ENCODE assay signal across 7 mouse cellular contexts in the genomic region with DNA sequence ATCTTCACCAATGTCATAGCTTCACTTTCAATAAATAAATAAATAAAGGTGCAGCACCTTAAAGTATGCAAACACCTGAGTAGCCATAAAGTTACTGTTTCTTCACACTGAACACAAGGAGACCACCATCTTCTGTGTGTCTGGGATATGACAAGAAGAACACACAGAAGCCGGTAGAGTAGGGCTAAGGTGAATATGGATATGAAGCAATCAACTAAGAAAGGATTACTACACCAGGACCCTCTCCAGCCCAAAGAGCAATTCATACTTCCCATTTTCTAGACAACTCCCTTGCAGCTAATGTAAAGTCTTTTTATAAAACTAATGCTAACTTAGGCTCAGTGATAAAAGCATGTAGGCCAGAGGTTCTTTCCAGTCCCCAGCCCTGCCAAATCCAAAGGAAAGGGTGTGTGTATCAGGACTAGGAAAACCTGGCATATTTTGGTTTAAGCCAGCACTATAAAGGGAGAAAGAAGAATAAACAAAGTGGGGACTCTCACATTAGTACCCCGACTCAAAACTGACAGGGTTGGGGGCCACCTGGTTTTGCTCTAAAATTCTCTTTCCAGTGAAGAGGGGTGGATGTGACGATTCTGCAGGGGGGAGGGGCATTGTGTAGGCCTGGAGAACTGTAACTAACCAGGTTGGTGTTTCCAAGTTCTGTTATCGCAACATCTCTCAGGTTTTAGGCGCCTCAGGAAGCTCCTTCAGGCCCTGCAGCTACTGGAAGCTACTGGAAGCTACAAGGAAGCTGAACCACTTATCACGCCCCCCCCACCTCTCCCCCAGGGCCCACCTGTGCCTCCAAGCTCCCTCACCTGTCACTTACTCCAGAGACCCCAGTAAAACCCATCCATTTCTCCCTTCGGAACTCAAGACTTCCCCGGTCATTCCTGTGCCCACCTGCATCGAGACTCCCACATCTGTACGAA. TPM values are rescaled to one million over a fixed set of nuclear protein-coding genes. Genes with fewer than 3 reads are reported as not detected.
A peak's percentile ranks its signal among the peaks of the same experiment; 100 is the strongest.
DNase-seq lines count a peak whose midpoint lies in the region; ATAC-seq and TF ChIP-seq lines count a peak whose summit lies in the region.

No protein-coding gene starts in this region.

- H3K36me3 ChIP-seq in ES-Bruce4 (ENCODE audit: control insufficient read depth, insufficient read depth, low read length, poor library complexity, severe bottlenecking): 0 out of 2 replicates have a peak, but pooled peaks cover 2% of the 10 kb centered on the region
- H3K36me3 ChIP-seq in heart, adult 2 months (ENCODE audit: control insufficient read depth, insufficient read depth, low read length): peaks cover 9% of the 10 kb centered on the region
- peaks cover 9% of the 10 kb centered on the region for H3K36me3 ChIP-seq in kidney, embryonic 15.5 days
- no peaks in the 10 kb centered on the region for H3K36me3 ChIP-seq in stomach, postnatal 0 days (ENCODE audit: control insufficient read depth, insufficient read depth, low read length)

- peak; percentile 34 to 45 for DNase-seq in heart, adult 2 months
- DNase-seq in lung, postnatal 14 days: peak; percentile 20
- DNase-seq in stomach, postnatal 0 days (ENCODE audit: low spot score): peak; percentile 21
- no peak for DNase-seq in ovary, adult 18-20 months (ENCODE audit: low spot score)

- H3K79me2 ChIP-seq in heart, adult 2 months (replicated peaks; ENCODE audit: control insufficient read depth, insufficient read depth, low read length): peaks cover 7% of the 10 kb centered on the region

- H3K4me3 ChIP-seq in ES-Bruce4 (ENCODE audit: low read depth, low read length): peak overlapping the region; percentile 98
- peak overlapping the region; percentile 96 for H3K4me3 ChIP-seq in bone marrow, adult 2 months (replicated peaks; ENCODE audit: control insufficient read depth, low read depth, low read length)
- H3K4me3 ChIP-seq in heart, adult 2 months: peak overlapping the region; percentile 59
- peak overlapping the region; percentile 63 for H3K4me3 ChIP-seq in kidney, embryonic 15.5 days (replicated peaks)
- H3K4me3 ChIP-seq in stomach, postnatal 0 days (ENCODE audit: low read depth, low read length): peak overlapping the region; percentile 84

- no peak for TF ChIP-seq EP300 in ES-Bruce4 (IDR thresholded peaks at IDR 0.05; ENCODE audit: insufficient read depth, low read depth, low read length)
- TF ChIP-seq EP300 in heart, adult 2 months (IDR thresholded peaks at IDR 0.05; ENCODE audit: insufficient read depth, low read depth, low read length): no peak
- TF ChIP-seq EP300 in stomach, postnatal 0 days (optimal IDR thresholded peaks at IDR 0.05): no peak

- H3K9ac ChIP-seq in ES-Bruce4 (ENCODE audit: low read depth, poor library complexity, severe bottlenecking): peak overlapping the region; percentile 36; the same call in 1 of the 2 replicates
- H3K9ac ChIP-seq in heart, adult 2 months (ENCODE audit: low read depth, low read length): peak overlapping the region; percentile 75
- H3K9ac ChIP-seq in kidney, embryonic 15.5 days: peak overlapping the region; percentile 61
- H3K9ac ChIP-seq in stomach, postnatal 0 days (ENCODE audit: low read length): peak overlapping the region; percentile 73

- intact Hi-C loops in heart, adult 2 months (cut with DNase I): loop anchor here (2.0 to 10.0 kb wide), 5 partner anchors 18 to 310 kb away; a partner anchor contains a TSS

- H3K27me3 ChIP-seq in ES-Bruce4 (ENCODE audit: control insufficient read depth, insufficient read depth, low read length, poor library complexity, severe bottlenecking): no peaks in the 10 kb centered on the region
- H3K27me3 ChIP-seq in heart, adult 2 months (ENCODE audit: control insufficient read depth, insufficient read depth, low read length): no peaks in the 10 kb centered on the region
- H3K27me3 ChIP-seq in kidney, embryonic 15.5 days: no peaks in the 10 kb centered on the region
- H3K27me3 ChIP-seq in stomach, postnatal 0 days (ENCODE audit: control insufficient read depth, insufficient read depth, low read length): no peaks in the 10 kb centered on the region

- TF ChIP-seq POLR2A in ES-Bruce4 (IDR thresholded peaks at IDR 0.05; ENCODE audit: insufficient read depth, low read length): no peak
- TF ChIP-seq POLR2A in bone marrow, adult 2 months (IDR thresholded peaks at IDR 0.05; ENCODE audit: borderline replicate concordance, control insufficient read depth, low read depth, low read length): no peak
- TF ChIP-seq POLR2A in heart, adult 2 months (IDR thresholded peaks at IDR 0.05; ENCODE audit: insufficient read depth, low read depth, low read length): no peak

- no peaks in the 10 kb centered on the region for H3K9me3 ChIP-seq in ES-Bruce4 (replicated peaks; ENCODE audit: control insufficient read depth, insufficient read depth, low read length, poor library complexity, severe bottlenecking)
- no peaks in the 10 kb centered on the region for H3K9me3 ChIP-seq in kidney, embryonic 15.5 days (replicated peaks)
- no peaks in the 10 kb centered on the region for H3K9me3 ChIP-seq in stomach, postnatal 0 days (ENCODE audit: control insufficient read depth, low read length)

- H3K4me1 ChIP-seq in ES-Bruce4 (ENCODE audit: control insufficient read depth, insufficient read depth, low read length): no peaks in the 10 kb centered on the region
- no peaks in the 10 kb centered on the region; the same call in 1 of the 2 replicates for H3K4me1 ChIP-seq in bone marrow, adult 2 months (ENCODE audit: control insufficient read depth, insufficient read depth, low read length)
- H3K4me1 ChIP-seq in heart, adult 2 months (ENCODE audit: control insufficient read depth, insufficient read depth, low read length): peaks cover 3% of the 10 kb centered on the region; the same call in 1 of the 2 replicates
- H3K4me1 ChIP-seq in kidney, embryonic 15.5 days: peaks cover 14% of the 10 kb centered on the region
- H3K4me1 ChIP-seq in stomach, postnatal 0 days (replicated peaks; ENCODE audit: control insufficient read depth, insufficient read depth): 0 out of 2 replicates have a peak, but pooled peaks cover 2% of the 10 kb centered on the region

- WGBS in bone marrow, adult 2 months: 36% methylated on average over 10 of the region's 10 CpGs
- 28% methylated on average over 10 of the region's 10 CpGs for WGBS in heart, adult 2 months
- WGBS in kidney, embryonic 15.5 days: 48% methylated on average over 10 of the region's 10 CpGs
- WGBS in stomach, postnatal 0 days: 32% methylated on average over 9 of the region's 10 CpGs

- no peak for ATAC-seq in kidney, embryonic 15.5 days (replicated peaks; ENCODE audit: low FRiP score)
- no peak for ATAC-seq in stomach, postnatal 0 days (ENCODE audit: low FRiP score, low TSS enrichment)

- peak overlapping the region; percentile 70 for H3K4me2 ChIP-seq in kidney, embryonic 15.5 days
- peak overlapping the region; percentile 63 for H3K4me2 ChIP-seq in stomach, postnatal 0 days (replicated peaks; ENCODE audit: low read depth)

- H3K27ac ChIP-seq in ES-Bruce4 (ENCODE audit: insufficient read depth, low read length): no peak overlapping the region
- H3K27ac ChIP-seq in bone marrow, adult 2 months (ENCODE audit: control insufficient read depth, insufficient read depth, low read depth, low read length, poor library complexity): peak overlapping the region; percentile 68
- peak overlapping the region; percentile 93 for H3K27ac ChIP-seq in heart, adult 2 months
- H3K27ac ChIP-seq in kidney, embryonic 15.5 days: peak overlapping the region; percentile 77; the same call in 1 of the 2 replicates
- H3K27ac ChIP-seq in stomach, postnatal 0 days (replicated peaks): no peak overlapping the region

- no peak for TF ChIP-seq CTCF in ES-Bruce4 (IDR thresholded peaks at IDR 0.05; ENCODE audit: low read depth, low read length)
- TF ChIP-seq CTCF in bone marrow, adult 2 months (IDR thresholded peaks at IDR 0.05; ENCODE audit: control insufficient read depth, insufficient read depth, low read length): no peak
- TF ChIP-seq CTCF in heart, adult 2 months (IDR thresholded peaks at IDR 0.05): no peak
- TF ChIP-seq CTCF in stomach, postnatal 0 days (IDR thresholded peaks at IDR 0.05; ENCODE audit: low read depth): no peak

RNA-seq across cellular contexts. Expression of a gene that starts 1.2 kb away (rescaled TPM):
- 85.0 and 89.5 TPM in 2 replicates for polyA plus RNA-seq in ES-Bruce4 (2011; ENCODE audit: insufficient read depth, insufficient read length, low read depth, missing spikeins)
- 32.1 and 71.4 TPM in 2 replicates for polyA plus RNA-seq in bone marrow, adult 2 months (2011; ENCODE audit: insufficient read depth, insufficient read length, low replicate concordance, missing spikeins)
- 10 to 100 TPM; 22.6 to 25.6 TPM for total RNA-seq in heart, adult 2 months (2021)
- 61.4 and 95.6 TPM in 2 replicates for polyA plus RNA-seq in heart, adult 2 months (2012; rRNA removed)
- 56.1 and 63.1 TPM in 2 replicates for polyA plus RNA-seq in kidney, embryonic 15.5 days (2015; fragmentation: Nextera tagmentation; extraction: Ambion mirVana)
- polyA plus RNA-seq in stomach, postnatal 0 days (2015; fragmentation: Nextera tagmentation; extraction: Ambion mirVana): 15.9 and 19.3 TPM in 2 replicates

Comparison
In these comparisons a context has a peak if more than half of its experiments do, and no peak if none do; other contexts are left out.
1. H3K27ac ChIP-seq: peak in bone marrow, adult 2 months (single experiment), heart, adult 2 months (single experiment) and kidney, embryonic 15.5 days (single experiment); none in ES-Bruce4 (single experiment) and stomach, postnatal 0 days (single experiment).
2. Peak in every context shown above with its lines, with median percentiles within 50 percentile points of each other: H3K4me3 ChIP-seq and H3K9ac ChIP-seq.